Mouse (Mus musculus) brain, embryonic 14.5 days (tissue): Measurements from ENCODE around the gene Vps13d.

ENCODE experiments used
- CTCF ChIP-seq: fragments of 200-500 bp; IDR thresholded peaks from 2 replicates; pipeline ENCODE4 v1.5.1; 2012; ENCODE audit warnings: inconsistent platforms, mild to moderate bottlenecking, moderate library complexity, borderline replicate concordance; ENCODE audit not compliant: insufficient read depth, insufficient read length; ENCODE audit errors: extremely low read depth
- POLR2A ChIP-seq: fragments of 200-500 bp; IDR thresholded peaks from 2 replicates; pipeline ENCODE4 v1.6.1; 2012; ENCODE audit warnings: mild to moderate bottlenecking, inconsistent platforms, borderline replicate concordance; ENCODE audit not compliant: poor library complexity, insufficient read depth, insufficient read length, severe bottlenecking; ENCODE audit errors: extremely low read depth

GRCm38 (mm10) chr4:144957186-144957585, 237.6 kb downstream of the Vps13d start:
- TF ChIP-seq CTCF (no peak), POLR2A (no peak)
